Mouse (Mus musculus): ENCODE results near the gene Arhgap9.

Gene Arhgap9

GRCm38 (mm10) chr10:127324495-127324894, 2.7 kb downstream of the Arhgap9 start:
- no peak for DNase-seq

- DNase-seq = no peak
These were observed 3.8 kb downstream of the Arhgap9 start for GRCm38 (mm10) chr10:127325454-127326016.

- no peak for DNase-seq
These were observed 4.4 kb downstream of the Arhgap9 start for GRCm38 (mm10) chr10:127326017-127326801.

GRCm38 (mm10) chr10:127326828-127327227, 5.1 kb downstream of the Arhgap9 start:
- DNase-seq = no peak

GRCm38 (mm10) chr10:127327461-127328145, 5.8 kb downstream of the Arhgap9 start:
- DNase-seq = no peak

GRCm38 (mm10) chr10:127330212-127330611, 8.4 kb downstream of the Arhgap9 start:
- DNase-seq = no peak

- DNase-seq = no peak
These were observed 10.6 kb downstream of the Arhgap9 start for GRCm38 (mm10) chr10:127332211-127332874.

GRCm38 (mm10) chr10:127333152-127333551, 11.4 kb downstream of the Arhgap9 start:
- DNase-seq = no peak

- no peak for DNase-seq
These were observed 13.5 kb downstream of the Arhgap9 start for GRCm38 (mm10) chr10:127335271-127335670.

GRCm38 (mm10) chr10:127336952-127337351, 15.2 kb downstream of the Arhgap9 start:
- no peak for DNase-seq

- DNase-seq = no peak
These were observed 15.9 kb downstream of the Arhgap9 start for GRCm38 (mm10) chr10:127337536-127338099.

- DNase-seq = peak; percentile 90
These were observed 17.3 kb downstream of the Arhgap9 start for GRCm38 (mm10) chr10:127338930-127339682.

GRCm38 (mm10) chr10:127339683-127340576, 18.2 kb downstream of the Arhgap9 start:
- DNase-seq = no peak

- no peak for DNase-seq
These were observed 19.0 kb downstream of the Arhgap9 start for GRCm38 (mm10) chr10:127340577-127341359.

GRCm38 (mm10) chr10:127341360-127341690, 19.6 kb downstream of the Arhgap9 start:
- no peak for DNase-seq

- DNase-seq = peak; percentile 58
These were observed 20.3 kb downstream of the Arhgap9 start, which contains the start of gene Gli1 for GRCm38 (mm10) chr10:127341891-127342639. Gli1 (minus strand) TSS chr10:127341974.

- DNase-seq = no peak
These were observed 21.3 kb downstream of the Arhgap9 start for GRCm38 (mm10) chr10:127343029-127343428.

- DNase-seq = no peak
These were observed 24.4 kb downstream of the Arhgap9 start for GRCm38 (mm10) chr10:127346173-127346572.

GRCm38 (mm10) chr10:127348957-127349356, 27.2 kb downstream of the Arhgap9 start:
- DNase-seq = no peak

- no peak for DNase-seq
These were observed 28.0 kb downstream of the Arhgap9 start for GRCm38 (mm10) chr10:127349810-127350209.
